Mouse (Mus musculus) heart, adult 9 months (tissue): ENCODE measurements around the gene Trappc12.
"Not testable (repeated sequence)": the region's sequence is repeated elsewhere in the genome, so short reads cannot be mapped to it uniquely, and the experiment has no call there.

ENCODE experiments used
- DNase-seq, 2 experiments: peaks; one replicate each; pipeline ENCODE4 v3.0.0; 2022; ENCODE audit warnings: low spot score in 2 of 2

The Trappc12 gene

DNA sequence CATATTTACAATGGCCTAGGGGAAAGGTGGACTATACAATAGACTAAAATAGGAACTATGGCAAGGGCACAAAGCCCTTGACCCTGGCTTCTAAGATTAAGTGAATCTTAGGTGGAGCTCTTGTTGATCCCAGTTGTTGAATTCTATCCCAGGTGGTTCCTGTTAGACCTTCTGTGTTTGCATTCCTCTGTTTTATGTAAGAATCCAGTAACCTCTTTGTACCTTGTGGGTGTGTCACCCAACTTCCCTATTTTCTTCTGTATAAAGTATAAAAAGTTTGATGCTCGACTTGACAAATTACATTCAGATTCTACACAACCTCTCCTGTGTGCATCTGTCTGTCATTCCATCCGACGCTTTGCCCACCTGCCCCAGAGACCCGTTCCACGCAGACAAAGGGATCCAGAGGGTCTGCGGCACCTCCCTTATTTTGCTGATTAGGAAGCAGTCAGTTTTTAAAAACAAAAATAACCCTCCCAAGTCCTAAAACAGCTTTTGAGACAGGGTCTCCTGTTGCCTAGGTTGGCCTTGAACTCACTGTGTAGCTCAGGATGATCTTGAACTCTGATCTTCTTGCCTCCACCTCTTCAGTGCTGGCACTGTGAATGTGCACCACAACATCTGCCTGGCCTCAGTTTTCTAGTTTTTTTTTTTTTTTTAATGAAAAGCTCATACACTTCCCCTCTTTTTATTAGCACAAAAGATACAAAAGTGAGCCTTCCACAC is 16.6 kb downstream of the Trappc12 start:
- not testable (repeated sequence) for DNase-seq

DNA sequence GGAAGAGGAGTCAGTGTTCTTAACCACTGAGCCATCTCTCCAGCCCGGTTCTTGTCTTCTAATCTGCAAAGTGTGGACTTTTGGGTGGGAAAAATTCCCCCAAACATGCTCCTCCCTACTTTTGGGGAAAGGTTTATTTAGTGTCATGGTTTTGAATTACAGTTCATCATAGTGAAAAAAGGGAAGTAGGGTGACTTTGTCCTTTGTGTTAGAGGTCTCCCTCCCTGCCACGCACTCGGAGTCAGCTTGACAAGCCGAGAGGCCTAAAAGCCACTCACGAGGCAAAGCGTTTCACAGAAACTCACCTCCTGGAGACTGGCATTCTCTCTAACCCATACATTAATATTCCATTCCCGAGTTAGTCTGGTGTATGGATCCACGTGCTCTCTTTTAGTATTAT is 17.6 kb downstream of the Trappc12 start:
- DNase-seq: no peak

DNA sequence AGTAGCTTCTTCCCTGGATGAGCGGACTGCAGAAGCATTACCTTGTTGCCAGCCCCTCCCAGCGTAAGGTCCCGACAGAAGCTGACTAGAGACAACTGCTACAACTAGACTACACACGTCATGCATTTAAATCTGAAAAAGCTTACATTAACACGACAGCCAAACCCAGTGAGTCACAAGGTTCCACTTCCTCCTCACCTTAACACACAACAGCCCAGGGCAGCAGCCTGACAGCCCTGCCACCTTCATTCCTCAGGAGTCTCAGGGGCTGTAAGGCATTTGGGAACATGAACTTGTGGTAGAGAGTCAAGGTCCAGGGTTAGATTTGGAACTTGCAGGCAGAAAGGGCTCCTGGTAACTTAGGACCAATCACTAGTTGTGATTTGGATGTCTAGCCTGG is 23.2 kb downstream of the Trappc12 start:
- no peak for DNase-seq

DNA sequence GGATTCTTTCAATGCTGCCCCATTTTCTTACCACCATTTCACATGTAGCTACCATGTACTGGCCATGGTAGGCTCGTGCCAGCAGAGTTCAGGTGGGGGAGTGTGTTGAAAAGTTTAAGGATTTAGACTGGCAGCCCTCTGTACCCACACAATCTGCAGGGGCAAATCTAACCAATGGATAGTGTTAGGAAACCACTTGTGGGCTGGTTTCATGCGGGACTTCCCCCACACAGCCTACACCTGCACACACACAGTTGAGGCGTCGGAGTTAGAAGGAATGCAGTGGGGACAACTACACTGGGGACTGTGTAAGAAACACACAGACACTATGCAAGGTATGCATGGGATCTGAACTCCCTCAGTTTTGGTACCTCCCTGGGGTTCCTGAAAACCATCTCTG is 24.1 kb downstream of the Trappc12 start:
- no peak for DNase-seq

DNA sequence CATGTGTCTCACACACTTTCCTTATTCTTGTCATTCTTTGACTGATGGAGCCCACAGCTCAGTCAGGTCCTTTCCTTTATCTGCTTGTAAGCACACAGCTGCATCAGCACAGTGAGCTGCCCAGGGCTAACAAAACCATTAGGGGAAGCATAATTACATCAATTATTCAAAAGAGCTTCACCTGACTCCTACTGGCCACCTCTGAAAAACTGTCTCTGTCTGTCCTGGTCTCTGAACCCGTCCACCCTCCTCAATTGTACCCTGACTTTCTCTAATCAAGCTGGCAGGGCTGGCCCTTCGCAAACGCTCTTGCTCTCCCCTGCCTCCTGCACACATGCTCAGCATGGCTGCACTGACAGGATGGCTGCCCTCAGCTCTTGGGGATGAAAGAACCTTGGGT is 25.9 kb downstream of the Trappc12 start:
- DNase-seq: no peak

DNA sequence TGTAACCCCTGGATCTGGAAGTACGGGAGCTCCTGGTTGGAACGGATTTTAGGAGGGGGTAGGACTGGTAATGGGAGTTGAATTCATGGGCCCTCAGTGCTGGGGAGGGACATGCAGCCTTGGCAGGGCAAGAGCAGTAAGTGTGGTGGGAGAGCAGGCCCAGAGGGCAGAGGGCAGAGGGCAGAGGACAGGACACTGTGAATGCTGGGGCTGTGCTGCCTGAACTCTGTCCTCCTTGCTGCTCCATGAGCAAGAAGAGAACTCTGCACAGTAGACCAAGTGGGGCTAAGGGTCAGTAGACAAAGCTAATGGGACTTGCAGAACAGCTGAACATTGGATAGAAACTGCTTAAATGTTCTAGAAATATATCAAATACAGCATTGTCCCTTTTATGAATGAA is 32.2 kb downstream of the Trappc12 start:
- DNase-seq: no peak

DNA sequence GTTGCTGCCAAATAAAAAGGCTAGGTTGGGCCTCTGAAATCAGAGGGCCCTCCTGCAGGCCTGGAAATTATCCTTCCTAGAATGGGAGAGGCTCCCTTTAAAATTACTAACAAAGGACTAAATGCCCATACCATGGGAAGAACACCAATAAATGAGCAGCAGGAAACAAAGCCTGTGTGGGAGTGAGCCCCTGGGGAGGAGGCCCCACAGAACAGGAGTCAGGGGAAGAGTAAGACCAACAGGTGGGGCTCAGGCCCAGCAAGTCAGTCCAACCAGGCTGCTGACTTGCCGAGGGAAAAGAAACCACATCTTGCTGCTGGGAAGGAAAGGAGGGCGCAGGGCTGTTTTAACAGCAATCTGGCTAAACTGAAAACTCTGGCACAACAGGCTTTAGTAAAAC is 33.2 kb downstream of the Trappc12 start:
- no peak for DNase-seq

DNA sequence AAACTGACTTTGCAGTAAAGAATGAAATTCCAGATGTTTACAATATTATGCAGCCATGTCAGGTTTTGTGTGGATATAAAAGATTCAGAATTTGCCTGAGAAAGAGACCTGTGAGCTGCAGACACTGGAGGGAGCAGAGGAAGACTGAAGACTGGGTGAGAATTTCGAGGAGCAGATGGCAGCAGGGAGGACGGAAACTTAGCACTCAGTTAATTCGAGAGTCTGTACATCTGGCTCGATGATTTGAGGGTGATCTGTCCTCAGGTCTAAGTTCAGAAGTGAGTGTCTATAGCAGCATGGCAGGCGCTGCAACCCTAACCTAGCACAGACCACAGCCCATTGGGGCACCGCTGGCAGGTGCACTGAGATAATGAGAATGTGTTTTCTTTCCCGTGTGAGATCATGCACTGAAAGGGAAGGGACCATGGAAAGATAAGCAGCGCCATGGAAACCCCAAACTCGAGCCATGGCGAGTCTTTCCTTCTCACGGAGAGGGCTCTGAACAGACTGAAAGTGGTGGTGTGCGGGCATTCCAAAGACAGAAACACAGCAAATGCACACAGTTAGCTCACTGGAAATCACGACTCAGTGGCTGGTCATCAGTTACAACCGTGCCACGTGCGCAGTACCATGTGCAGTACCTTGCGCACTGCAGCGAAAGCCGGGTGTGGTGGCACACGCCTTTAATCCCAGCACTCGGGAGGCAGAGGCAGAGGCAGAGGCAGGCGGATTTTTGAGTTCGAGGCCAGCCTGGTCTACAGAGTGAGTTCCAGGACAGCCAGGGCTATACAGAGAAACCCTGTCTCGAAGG is 35.2 kb downstream of the Trappc12 start:
- no peak for DNase-seq

DNA sequence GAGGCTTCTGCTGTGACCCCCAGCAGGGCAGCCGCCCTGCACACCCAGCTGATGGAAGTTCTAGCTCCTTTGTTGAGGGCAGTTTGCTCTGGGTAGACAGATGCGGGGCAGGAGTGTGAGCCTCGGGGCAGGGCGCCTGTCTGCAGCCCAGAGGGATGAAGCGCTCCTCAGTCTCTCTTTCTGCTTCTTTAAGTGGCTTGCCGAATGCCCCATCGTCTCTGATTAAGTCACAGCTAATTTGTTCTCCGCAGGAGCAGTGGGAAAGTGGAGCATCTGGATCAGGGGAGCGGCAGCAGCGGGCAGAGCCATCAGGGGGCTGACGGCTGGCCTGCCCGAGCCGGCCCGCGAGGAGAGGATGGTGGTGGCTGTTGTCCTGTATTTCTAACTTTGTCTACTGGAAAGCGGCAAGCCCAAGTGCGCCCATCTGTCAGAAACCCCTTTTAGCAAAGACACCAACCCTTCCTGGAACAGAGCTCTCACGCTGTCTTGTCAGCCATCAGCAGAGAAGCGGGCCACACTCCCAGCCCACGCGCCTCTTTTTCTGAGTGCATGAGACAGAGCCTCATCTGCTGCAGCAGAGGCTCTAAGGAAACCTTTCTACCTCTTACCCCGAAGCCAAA is 39.6 kb downstream of the Trappc12 start:
- no peak for DNase-seq

DNA sequence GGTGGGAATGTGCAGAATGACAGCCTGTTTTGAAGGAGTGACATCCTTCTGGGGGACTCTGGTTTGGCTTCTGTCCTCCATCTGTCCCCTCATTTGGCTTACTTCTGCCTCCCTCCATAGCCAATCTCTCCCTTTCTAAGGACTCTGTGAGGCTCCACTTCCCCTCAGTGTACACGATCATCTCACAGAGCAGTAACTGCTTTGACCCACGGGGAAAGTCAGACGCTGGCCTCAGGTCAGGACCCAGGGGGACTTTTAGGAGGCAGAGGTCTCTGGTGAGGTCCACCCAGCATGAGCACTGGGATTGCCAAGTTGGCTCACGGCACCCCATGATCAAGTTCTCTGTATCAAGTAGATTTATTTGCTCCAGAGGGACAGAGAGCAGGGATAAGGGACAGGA is 42.1 kb downstream of the Trappc12 start:
- DNase-seq: no peak

DNA sequence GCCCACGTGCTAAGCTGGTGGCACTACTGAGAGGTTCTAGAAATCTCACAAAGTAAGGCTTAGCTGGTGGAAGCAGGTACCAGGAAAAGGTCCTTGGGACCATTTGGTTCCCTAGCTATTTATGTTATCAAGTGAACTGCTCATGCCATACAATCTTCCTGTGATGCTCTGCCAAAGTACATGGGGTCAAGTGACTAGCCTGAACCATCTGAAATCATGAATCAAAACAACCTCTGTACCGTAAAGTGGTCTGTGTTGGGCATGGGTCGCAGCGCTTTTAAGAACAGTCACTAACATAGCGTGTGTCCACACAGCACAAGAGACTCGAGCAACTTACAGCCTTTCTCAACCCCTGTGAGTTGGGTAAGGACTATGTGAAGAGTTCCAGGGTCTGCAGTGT is 45.1 kb downstream of the Trappc12 start:
- no peak for DNase-seq

DNA sequence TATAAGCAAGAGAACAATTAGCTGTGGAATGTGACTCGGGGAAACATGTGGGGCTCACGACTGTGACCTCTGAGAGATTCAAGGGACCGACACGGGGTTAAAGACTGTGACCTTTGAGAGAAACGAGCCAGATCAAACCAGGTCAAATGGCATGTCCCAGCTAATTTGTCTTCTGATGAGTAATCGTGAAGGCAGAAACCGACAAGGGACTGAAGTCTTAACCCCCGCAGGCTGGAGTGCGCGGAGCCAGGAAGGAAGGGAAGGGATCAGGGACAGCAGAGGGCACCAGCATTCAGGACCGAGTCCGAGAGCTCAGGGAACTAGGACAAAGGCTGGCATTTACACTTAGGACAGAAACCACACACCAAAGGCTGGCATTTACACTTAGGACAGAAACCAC is 45.9 kb downstream of the Trappc12 start:
- peak in 1 of 2 experiments; percentile 12 for DNase-seq

DNA sequence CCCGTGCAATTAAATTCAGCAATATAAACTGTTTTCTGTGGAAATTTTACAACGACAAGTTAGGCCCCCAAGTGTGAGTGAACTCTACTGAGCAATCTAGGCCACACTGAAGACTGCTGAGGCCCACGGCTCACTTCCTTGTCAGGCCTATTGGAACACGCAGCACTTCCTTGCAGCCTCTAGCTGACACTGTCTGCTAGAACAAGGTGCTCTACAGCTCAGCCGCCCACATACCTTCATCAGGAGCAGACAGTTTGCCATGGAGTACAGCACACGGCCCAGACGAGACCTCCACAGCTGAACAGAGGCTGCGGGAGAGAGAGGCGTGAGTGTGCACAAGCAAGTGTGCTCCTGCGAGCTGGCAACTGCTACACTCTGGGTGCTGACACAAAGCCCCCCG is 49.0 kb downstream of the Trappc12 start:
- no peak for DNase-seq

DNA sequence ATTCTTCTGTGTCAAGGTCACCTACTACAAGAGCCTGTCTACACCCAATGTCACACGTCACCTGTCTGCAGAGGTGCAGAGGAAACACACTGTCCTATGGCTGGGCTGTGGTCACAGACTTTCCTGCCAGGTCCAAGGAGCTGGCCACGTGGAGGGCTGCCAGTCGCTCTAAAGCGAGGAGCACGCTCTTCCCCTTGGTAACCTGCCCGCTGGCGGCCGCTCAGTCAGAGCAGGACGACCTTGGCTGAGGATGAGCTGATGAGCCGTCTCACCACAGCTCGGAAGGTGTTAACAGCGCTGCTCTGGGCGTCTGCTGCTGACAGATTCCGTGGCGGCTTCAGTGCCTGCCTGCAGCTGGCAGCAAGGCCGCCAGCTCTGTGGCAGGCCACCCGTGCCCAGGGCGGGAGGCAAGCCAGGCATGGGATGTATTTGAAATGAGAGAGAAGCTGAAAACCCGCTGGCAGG is 49.7 kb downstream of the Trappc12 start:
- peak; percentile 79 to 85 for DNase-seq

DNA sequence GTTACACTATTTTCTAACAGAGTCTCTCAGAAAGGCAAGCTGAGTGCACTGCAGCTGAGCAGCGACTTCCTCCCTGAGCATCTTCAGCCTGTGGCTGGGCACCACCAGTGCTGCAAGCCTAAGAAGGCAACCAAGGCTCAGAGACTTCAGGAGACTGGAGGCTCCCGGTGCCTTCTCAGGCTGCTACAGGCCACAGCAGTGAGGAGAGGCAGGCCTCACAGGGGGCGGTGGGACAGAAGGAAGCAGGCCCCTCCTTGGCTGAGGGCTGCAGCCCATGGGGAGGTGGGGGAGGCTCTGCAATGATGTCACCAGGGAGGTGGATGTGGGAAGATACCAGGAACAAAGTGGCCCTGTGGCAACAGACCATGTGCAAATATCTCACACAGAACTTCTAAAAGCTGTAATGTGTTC is 50.2 kb downstream of the Trappc12 start:
- DNase-seq: no peak

DNA sequence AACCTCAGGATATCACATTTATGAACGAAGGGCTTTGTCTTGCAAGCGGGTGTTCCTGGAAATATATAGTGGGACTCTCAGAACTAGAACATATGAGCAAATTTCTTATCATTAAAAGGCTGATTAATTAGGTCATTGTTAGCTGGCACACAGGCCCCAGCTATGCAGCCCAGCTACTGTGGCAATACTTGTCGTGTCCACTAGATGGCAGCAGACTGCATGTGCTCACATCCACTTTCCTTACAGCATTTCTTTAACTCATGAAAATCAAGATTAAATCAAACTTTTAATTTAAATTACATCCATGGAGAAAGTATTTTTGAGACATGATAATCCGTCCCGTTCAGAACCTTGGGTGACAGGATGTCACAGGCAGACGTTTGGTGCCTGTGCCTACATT is 50.6 kb downstream of the Trappc12 start:
- peak; percentile 32 to 61 for DNase-seq

DNA sequence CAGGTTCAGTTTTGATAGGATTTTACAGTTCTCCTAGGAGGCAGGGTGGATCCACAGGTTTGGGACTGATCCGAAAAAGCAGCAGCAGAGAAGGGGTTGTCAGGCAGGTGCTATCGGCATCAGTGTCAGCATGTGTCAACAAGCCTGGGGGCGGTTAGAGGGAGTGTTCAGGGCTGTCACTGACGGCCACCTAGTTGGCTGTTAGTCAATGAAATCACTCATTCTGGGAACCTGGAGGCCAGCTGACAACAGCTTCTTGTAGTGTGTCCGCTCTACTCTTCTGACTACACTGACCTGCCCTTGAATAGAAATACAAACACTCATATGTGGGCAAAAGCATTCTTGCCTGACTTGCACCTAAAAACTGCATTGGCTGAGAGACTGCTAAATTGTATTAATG is 51.2 kb downstream of the Trappc12 start:
- no peak for DNase-seq

DNA sequence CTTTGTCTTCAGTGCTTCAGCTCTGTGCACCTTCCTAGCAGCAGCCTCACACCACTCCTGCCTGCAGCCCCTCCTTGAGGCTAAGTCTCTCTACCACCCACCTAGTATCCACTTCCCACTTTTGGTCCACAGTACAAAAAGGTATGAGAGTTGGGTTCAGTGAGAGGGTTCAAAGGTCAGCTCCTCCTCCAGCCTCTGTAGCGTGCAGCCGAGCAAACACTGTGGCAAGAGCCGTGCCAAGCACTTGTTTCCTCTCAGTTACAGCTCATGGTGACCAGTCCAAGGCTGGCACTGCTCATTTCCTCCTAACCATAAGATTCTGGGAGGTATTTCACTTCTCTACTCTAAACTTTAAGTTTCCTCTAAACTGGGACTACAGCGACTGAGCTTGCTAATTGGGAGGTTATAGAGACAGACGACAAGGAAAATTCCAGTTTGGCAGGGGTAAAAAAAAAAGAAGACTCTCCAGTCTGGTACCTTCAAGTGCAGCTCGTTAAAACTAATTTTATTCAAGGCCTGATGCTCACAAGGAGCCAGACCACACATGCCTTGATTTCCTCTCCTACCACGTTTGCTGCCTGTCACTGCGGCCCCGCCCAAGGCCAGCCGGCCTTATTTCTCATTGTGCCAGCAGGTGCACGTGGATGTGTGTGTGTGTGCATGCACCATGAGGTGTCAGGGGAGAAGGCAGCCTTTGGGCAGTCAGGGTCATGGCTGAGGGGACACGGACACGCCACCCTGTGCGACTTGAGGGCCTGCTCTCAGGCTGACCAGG is 52.3 kb downstream of the Trappc12 start:
- DNase-seq: no peak

DNA sequence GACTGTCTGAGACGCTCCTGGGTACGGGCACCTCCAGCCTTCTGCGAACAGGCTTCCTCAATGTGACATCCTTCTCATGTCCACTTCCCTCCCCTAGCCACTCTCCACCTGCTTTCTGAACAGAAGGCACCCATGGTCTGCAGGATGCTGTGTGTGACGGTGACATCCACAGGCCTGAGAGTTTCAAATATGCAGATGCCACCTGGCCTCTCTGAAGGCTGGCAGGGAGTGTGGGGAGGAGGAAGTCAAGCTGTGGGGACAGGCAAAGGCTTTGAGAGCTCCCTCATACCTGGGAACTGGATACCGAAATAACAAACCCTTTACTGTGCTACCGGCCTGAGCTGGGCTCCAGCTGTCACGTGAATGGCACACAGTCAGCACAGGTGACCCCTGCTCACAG is 55.5 kb downstream of the Trappc12 start:
- DNase-seq: no peak

DNA sequence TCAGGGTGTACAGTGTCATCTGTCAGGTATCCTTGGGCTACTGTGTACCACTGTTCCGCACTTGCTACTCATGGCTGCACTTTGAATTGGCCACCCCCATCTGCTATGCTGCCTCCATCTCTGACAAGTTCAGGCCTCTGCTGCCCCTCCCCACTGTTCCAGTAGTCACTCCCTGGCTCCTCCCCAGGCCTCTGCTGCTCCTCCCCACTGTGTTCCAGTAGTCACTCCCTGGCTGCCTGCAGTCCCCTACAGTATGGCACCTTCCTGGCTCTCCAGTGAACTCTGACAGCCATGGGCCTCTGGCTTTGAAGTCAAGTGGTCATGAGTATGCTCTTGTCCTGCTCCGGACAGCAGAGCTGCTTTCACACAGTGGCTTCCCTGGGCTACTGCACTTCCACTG is 56.0 kb downstream of the Trappc12 start:
- DNase-seq: no peak

DNA sequence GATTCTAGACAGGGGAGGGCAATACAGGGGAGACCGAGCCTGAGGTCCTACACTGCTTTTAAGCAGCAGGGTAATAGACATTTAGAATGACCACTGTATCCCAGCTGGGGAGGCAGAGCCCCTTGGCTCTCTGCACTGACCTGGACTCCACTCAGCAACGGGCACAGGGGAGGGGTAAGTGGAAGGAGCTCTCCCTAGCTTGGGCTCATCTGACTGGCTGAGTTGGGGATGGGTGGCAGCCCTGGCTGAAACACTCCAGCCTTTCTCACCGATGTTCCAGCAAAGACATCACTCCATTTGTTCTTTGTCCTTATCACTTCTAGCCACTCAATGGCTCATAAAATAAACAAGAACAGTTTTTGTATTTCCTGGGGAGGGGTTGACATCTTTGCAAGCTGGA is 56.5 kb downstream of the Trappc12 start:
- no peak for DNase-seq

DNA sequence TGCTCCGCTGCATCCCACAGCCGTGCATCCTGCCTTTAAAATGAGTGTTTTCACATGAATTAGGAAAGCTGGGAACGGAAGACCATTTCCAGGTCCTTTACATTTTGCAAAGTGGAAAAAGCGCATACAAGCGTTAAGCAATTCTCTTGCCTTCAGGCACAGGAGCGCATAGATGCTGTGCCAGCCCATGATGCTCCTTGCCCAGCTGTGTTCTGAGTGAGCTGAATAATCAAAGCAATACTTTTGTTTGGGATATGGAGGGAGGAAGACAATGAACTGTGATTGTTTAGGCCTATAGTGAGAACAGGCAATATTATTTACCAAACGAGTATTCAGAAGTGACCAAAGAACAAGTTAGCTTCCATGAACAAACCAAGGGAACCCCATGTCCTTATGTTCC is 59.5 kb downstream of the Trappc12 start:
- DNase-seq: no peak
